Mouse (Mus musculus) mouse embryonic stem cell (cell line): Measurements from ENCODE around the gene Dchs2.

Experiments used
- in situ Hi-C, 2 experiments: fragments of 300-500 bp; cut with MboI; formaldehyde crosslinking; loops; 1 replicate in 1 of 2; 3 replicates in 1 of 2; pipeline ENCODE4 v1.14.3; 2019 to 2020; ENCODE audit warnings: low sequenced_read_pairs in 2 of 2, low pct_unique_long_range_greater_than_20kb in 1 of 2, mixed read lengths in 1 of 2; ENCODE audit not compliant: unreplicated experiment in 1 of 2

Gene Dchs2

GRCm38 (mm10) chr3:83299783-83300382, 172.1 kb downstream of the Dchs2 start:
- in situ Hi-C loops: loop anchor here (10.0 kb wide), 1 partner anchor 405 kb away; no protein-coding TSS in a partner anchor

GRCm38 (mm10) chr3:83303876-83304275, 176.1 kb downstream of the Dchs2 start:
- in situ Hi-C loops: loop anchor here (10.0 kb wide), 1 partner anchor 401 kb away; no protein-coding TSS in a partner anchor

- in situ Hi-C loops: no loop called here
Measured at GRCm38 (mm10) chr3:83345928-83346327, 218.2 kb downstream of the Dchs2 start.

- in situ Hi-C loops: no loop called here
Measured at GRCm38 (mm10) chr3:83368500-83369068, 240.8 kb downstream of the Dchs2 start.

GRCm38 (mm10) chr3:83369871-83370270, 242.1 kb downstream of the Dchs2 start:
- in situ Hi-C loops: no loop called here

GRCm38 (mm10) chr3:83374333-83374732, 246.6 kb downstream of the Dchs2 start:
- in situ Hi-C loops: no loop called here

GRCm38 (mm10) chr3:83376834-83377233, 249.1 kb downstream of the Dchs2 start:
- in situ Hi-C loops: no loop called here
